Mouse (Mus musculus): ENCODE results near the gene Mx1.

Mx1 gene

GRCm38 (mm10) chr16:97462481-97463181 lies at the start of gene Mx1:
TSS of gene Mx1 (minus strand) at chr16:97462907.
- DNase-seq = no peak

- DNase-seq = no peak
These were observed 49.6 kb upstream of the Mx1 start for GRCm38 (mm10) chr16:97512347-97512751.

- DNase-seq = no peak
These were observed 48.8 kb upstream of the Mx1 start for GRCm38 (mm10) chr16:97511495-97511894.

- DNase-seq = no peak
These were observed 48.1 kb upstream of the Mx1 start for GRCm38 (mm10) chr16:97510849-97511248.

GRCm38 (mm10) chr16:97507783-97508182 lies 45.1 kb upstream of the Mx1 start:
- no peak for DNase-seq

- DNase-seq = no peak
These were observed 42.1 kb upstream of the Mx1 start for GRCm38 (mm10) chr16:97504793-97505192.

- no peak for DNase-seq
These were observed 41.1 kb upstream of the Mx1 start for GRCm38 (mm10) chr16:97503849-97504248.

GRCm38 (mm10) chr16:97500901-97501300 lies 38.2 kb upstream of the Mx1 start:
- no peak for DNase-seq

GRCm38 (mm10) chr16:97499450-97499849 lies 36.7 kb upstream of the Mx1 start:
- no peak for DNase-seq

GRCm38 (mm10) chr16:97498139-97498538 lies 35.4 kb upstream of the Mx1 start:
- no peak for DNase-seq

- no peak for DNase-seq
These were observed 35.0 kb upstream of the Mx1 start for GRCm38 (mm10) chr16:97497682-97498081.

- no peak for DNase-seq
These were observed 33.3 kb upstream of the Mx1 start for GRCm38 (mm10) chr16:97496026-97496425.

GRCm38 (mm10) chr16:97492369-97492768 lies 29.7 kb upstream of the Mx1 start:
- DNase-seq = no peak

GRCm38 (mm10) chr16:97478655-97479054 lies 15.9 kb upstream of the Mx1 start:
- DNase-seq = no peak

- no peak for DNase-seq
These were observed 13.8 kb upstream of the Mx1 start for GRCm38 (mm10) chr16:97476524-97476923.

GRCm38 (mm10) chr16:97475581-97475980 lies 12.9 kb upstream of the Mx1 start:
- no peak for DNase-seq

- no peak for DNase-seq
These were observed 12.0 kb upstream of the Mx1 start for GRCm38 (mm10) chr16:97474671-97475070.

GRCm38 (mm10) chr16:97467993-97468791 lies 5.5 kb upstream of the Mx1 start:
- DNase-seq = no peak

- DNase-seq = no peak
These were observed 4.8 kb upstream of the Mx1 start for GRCm38 (mm10) chr16:97467472-97467871.

- no peak for DNase-seq
These were observed 3.7 kb upstream of the Mx1 start for GRCm38 (mm10) chr16:97466182-97466957.

- DNase-seq = no peak
These were observed 1.4 kb downstream of the Mx1 start for GRCm38 (mm10) chr16:97461271-97461670.

- DNase-seq = no peak
These were observed 2.9 kb downstream of the Mx1 start for GRCm38 (mm10) chr16:97459831-97460230.

GRCm38 (mm10) chr16:97447386-97447785 lies 15.3 kb downstream of the Mx1 start:
- no peak for DNase-seq

All from thymus, adult 18-20 months (tissue).